Mouse (Mus musculus): ENCODE data around the gene Gm10283. TPM values are rescaled to one million over a fixed set of nuclear protein-coding genes. Genes with fewer than 3 reads are reported as not detected.
"Not testable (repeated sequence)": the region's sequence is repeated elsewhere in the genome, so short reads cannot be mapped to it uniquely, and the experiment has no call there.

Gm10283 gene
- not detected in 2 replicates for polyA plus RNA-seq (2014; fragmentation: Nextera tagmentation; extraction: Ambion mirVana)

- Histone ChIP-seq H3K4me2 (ENCODE audit: low read depth) (no peak within 1 kb of the TSS), H3K27me3 (ENCODE audit: control insufficient read depth, insufficient read depth, low read length) (no peaks in the 10 kb centered on the region), H3K4me1 (ENCODE audit: control insufficient read depth, insufficient read depth, low read length) (0 out of 2 replicates have a peak, but pooled peaks cover 2% of the 10 kb centered on the region), H3K36me3 (ENCODE audit: control insufficient read depth, insufficient read depth, low read length) (no peaks in the 10 kb centered on the region), H3K9ac (ENCODE audit: low read length) (no peak within 1 kb of the TSS), H3K9me3 (ENCODE audit: control insufficient read depth, low read length) (no peaks in the 10 kb centered on the region), H3K4me3 (ENCODE audit: low read depth, low read length) (no peak within 1 kb of the TSS), H3K27ac (ENCODE audit: low read depth, low read length) (no peak within 1 kb of the TSS)
- WGBS: 47% methylated on average over 2 of the region's 2 CpGs
- DNase-seq (ENCODE audit: low spot score): no peak
- ATAC-seq (ENCODE audit: insufficient read depth, low FRiP score, low TSS enrichment): no peak
Observed at GRCm38 (mm10) chr8:60503098-60503497, at the start of gene Gm10283. Gene Gm10283 (minus strand): TSS chr8:60503198.

GRCm38 (mm10) chr8:60534945-60535344, 31.9 kb upstream of the Gm10283 start:
- no peak overlapping the region for H3K9ac ChIP-seq (ENCODE audit: low read length)
- H3K27ac ChIP-seq (ENCODE audit: low read depth, low read length): no peak overlapping the region
- no peak for ATAC-seq (ENCODE audit: insufficient read depth, low FRiP score, low TSS enrichment)
- no peaks in the 10 kb centered on the region for H3K9me3 ChIP-seq (ENCODE audit: control insufficient read depth, low read length)
- H3K27me3 ChIP-seq (ENCODE audit: control insufficient read depth, insufficient read depth, low read length): no peaks in the 10 kb centered on the region
- no peaks in the 10 kb centered on the region for H3K4me1 ChIP-seq (ENCODE audit: control insufficient read depth, insufficient read depth, low read length)
- 63% methylated on average over 2 of the region's 2 CpGs for WGBS
- no peak overlapping the region for H3K4me2 ChIP-seq (ENCODE audit: low read depth)
- no peak for DNase-seq (ENCODE audit: low spot score)
- no peaks in the 10 kb centered on the region for H3K36me3 ChIP-seq (ENCODE audit: control insufficient read depth, insufficient read depth, low read length)
- H3K4me3 ChIP-seq (ENCODE audit: low read depth, low read length): no peak overlapping the region

DNA sequence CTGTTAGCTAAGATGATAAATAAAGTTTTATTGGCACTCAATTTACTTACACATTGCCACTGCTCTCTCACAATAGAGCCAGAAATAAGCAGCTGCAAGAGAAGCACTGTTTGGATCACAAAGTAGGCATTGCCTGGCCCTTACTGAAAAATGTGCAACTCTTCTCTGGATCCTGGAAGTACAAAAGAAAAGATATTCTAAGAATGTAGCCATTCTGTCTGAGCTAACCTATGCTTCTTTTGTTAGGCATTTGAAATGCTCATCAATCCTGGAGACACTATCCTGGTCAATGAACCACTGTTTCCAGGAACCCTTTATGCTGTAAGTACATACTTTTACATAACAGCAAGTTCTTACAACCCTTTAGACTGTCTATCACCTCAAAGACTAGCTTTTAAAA, 15.3 kb upstream of the Gm10283 start:
- no peak overlapping the region for H3K9ac ChIP-seq (ENCODE audit: low read length)
- no peaks in the 10 kb centered on the region for H3K27me3 ChIP-seq (ENCODE audit: control insufficient read depth, insufficient read depth, low read length)
- H3K36me3 ChIP-seq (ENCODE audit: control insufficient read depth, insufficient read depth, low read length): no peaks in the 10 kb centered on the region
- H3K27ac ChIP-seq (ENCODE audit: low read depth, low read length): no peak overlapping the region
- no peak overlapping the region for H3K4me2 ChIP-seq (ENCODE audit: low read depth)
- ATAC-seq (ENCODE audit: insufficient read depth, low FRiP score, low TSS enrichment): no peak
- no peak for DNase-seq (ENCODE audit: low spot score)
- H3K4me3 ChIP-seq (ENCODE audit: low read depth, low read length): no peak overlapping the region
- H3K4me1 ChIP-seq (ENCODE audit: control insufficient read depth, insufficient read depth, low read length): no peaks in the 10 kb centered on the region
- H3K9me3 ChIP-seq (ENCODE audit: control insufficient read depth, low read length): no peaks in the 10 kb centered on the region

DNA sequence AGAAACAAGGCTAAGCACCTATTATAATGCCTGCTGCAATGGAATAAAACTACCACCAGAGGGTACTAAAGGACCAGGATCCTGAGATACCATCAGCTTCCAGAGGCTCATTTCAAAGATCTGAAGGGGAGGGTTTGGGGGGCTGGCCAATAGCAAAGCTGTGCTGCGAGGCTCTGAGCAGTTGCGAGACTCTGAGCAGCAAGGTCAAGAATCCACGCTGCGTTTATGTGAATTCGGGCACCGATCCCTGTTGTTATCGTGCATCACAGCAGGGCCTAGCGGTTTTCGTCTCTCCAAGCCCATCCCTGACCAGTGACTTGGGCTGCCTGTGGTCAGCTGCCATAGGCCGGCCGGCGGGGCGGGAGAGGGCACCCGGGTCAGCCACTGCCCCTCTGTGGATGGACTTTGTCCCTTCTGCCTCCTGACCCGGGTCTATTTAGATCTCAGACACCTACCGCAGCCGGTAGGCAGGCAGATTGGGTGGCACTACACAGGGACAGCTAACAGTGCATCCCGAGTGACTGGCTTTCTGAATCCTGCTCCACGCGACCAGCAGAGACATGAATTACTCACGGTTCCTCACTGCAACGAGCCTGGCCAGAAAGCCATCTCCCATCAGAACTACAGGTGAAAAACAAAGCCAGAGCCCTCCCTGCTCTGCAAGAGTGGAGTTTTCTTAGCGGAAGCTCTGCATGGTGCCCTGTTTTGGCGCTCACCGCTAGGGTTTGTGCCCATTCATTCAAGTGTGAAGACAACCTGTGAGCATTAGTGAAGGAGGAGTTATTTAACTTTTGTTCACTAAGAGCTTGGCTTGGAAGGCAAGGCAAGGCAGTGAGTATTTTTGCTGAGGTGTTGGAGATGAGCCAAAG, 2.9 kb upstream of the Gm10283 start, which contains the start of gene Aadat:
Aadat (plus strand) TSS at position 280 of the 869 bp plus-strand sequence.
- Histone ChIP-seq H3K4me1 (ENCODE audit: control insufficient read depth, insufficient read depth, low read length) (0 out of 2 replicates have a peak, but pooled peaks cover 2% of the 10 kb centered on the region), H3K9ac (ENCODE audit: low read length) (peak within 1 kb of the TSS; percentile 73), H3K27ac (ENCODE audit: low read depth, low read length) (no peak within 1 kb of the TSS), H3K27me3 (ENCODE audit: control insufficient read depth, insufficient read depth, low read length) (no peaks in the 10 kb centered on the region), H3K36me3 (ENCODE audit: control insufficient read depth, insufficient read depth, low read length) (no peaks in the 10 kb centered on the region), H3K9me3 (ENCODE audit: control insufficient read depth, low read length) (no peaks in the 10 kb centered on the region), H3K4me3 (ENCODE audit: low read depth, low read length) (peak within 1 kb of the TSS; percentile 51), H3K4me2 (ENCODE audit: low read depth) (peak within 1 kb of the TSS; percentile 84)
- 2% methylated on average over 25 of the region's 25 CpGs for WGBS
- ATAC-seq (ENCODE audit: insufficient read depth, low FRiP score, low TSS enrichment) (peak; percentile 96), DNase-seq (ENCODE audit: low spot score) (peak; percentile 76)

- not testable (repeated sequence) for H3K9ac ChIP-seq (ENCODE audit: low read length); DNase-seq (ENCODE audit: low spot score); H3K4me2 ChIP-seq (ENCODE audit: low read depth); H3K4me1 ChIP-seq (ENCODE audit: control insufficient read depth, insufficient read depth, low read length); H3K36me3 ChIP-seq (ENCODE audit: control insufficient read depth, insufficient read depth, low read length); H3K9me3 ChIP-seq (ENCODE audit: control insufficient read depth, low read length); H3K4me3 ChIP-seq (ENCODE audit: low read depth, low read length); H3K27me3 ChIP-seq (ENCODE audit: control insufficient read depth, insufficient read depth, low read length); H3K27ac ChIP-seq (ENCODE audit: low read depth, low read length); ATAC-seq (ENCODE audit: insufficient read depth, low FRiP score, low TSS enrichment)
- WGBS: 82% methylated on average over 2 of the region's 2 CpGs
Observed at GRCm38 (mm10) chr8:60495046-60495445, 8.0 kb downstream of the Gm10283 start.

- no peak for ATAC-seq (ENCODE audit: insufficient read depth, low FRiP score, low TSS enrichment)
- 93% methylated on average over 11 of the region's 11 CpGs for WGBS
- H3K9me3 ChIP-seq (ENCODE audit: control insufficient read depth, low read length): no peaks in the 10 kb centered on the region
Observed at GRCm38 (mm10) chr8:60494606-60495005, 8.4 kb downstream of the Gm10283 start.

GRCm38 (mm10) chr8:60492471-60492870, 10.5 kb downstream of the Gm10283 start:
- Histone ChIP-seq H3K9me3 (ENCODE audit: control insufficient read depth, low read length) (no peaks in the 10 kb centered on the region), H3K4me2 (ENCODE audit: low read depth) (no peak overlapping the region), H3K27ac (ENCODE audit: low read depth, low read length) (no peak overlapping the region), H3K36me3 (ENCODE audit: control insufficient read depth, insufficient read depth, low read length) (no peaks in the 10 kb centered on the region), H3K4me1 (ENCODE audit: control insufficient read depth, insufficient read depth, low read length) (no peaks in the 10 kb centered on the region), H3K27me3 (ENCODE audit: control insufficient read depth, insufficient read depth, low read length) (no peaks in the 10 kb centered on the region), H3K9ac (ENCODE audit: low read length) (no peak overlapping the region), H3K4me3 (ENCODE audit: low read depth, low read length) (no peak overlapping the region)
- DNase-seq (ENCODE audit: low spot score): no peak
- WGBS: 83% methylated on average over 3 of the region's 3 CpGs
- no peak for ATAC-seq (ENCODE audit: insufficient read depth, low FRiP score, low TSS enrichment)

More at GRCm38 (mm10) chr8:60494606-60495005, 8.4 kb downstream of the Gm10283 start:
- no peak overlapping the region for H3K9ac ChIP-seq (ENCODE audit: low read length)
- no peak for DNase-seq (ENCODE audit: low spot score)
- no peak overlapping the region for H3K27ac ChIP-seq (ENCODE audit: low read depth, low read length)
- no peaks in the 10 kb centered on the region for H3K27me3 ChIP-seq (ENCODE audit: control insufficient read depth, insufficient read depth, low read length)
- H3K4me1 ChIP-seq (ENCODE audit: control insufficient read depth, insufficient read depth, low read length): no peaks in the 10 kb centered on the region
- H3K4me3 ChIP-seq (ENCODE audit: low read depth, low read length): no peak overlapping the region
- H3K36me3 ChIP-seq (ENCODE audit: control insufficient read depth, insufficient read depth, low read length): no peaks in the 10 kb centered on the region
- no peak overlapping the region for H3K4me2 ChIP-seq (ENCODE audit: low read depth)

- no peak overlapping the region for H3K4me2 ChIP-seq (ENCODE audit: low read depth)
- no peak overlapping the region for H3K27ac ChIP-seq (ENCODE audit: low read depth, low read length)
- no peak overlapping the region for H3K9ac ChIP-seq (ENCODE audit: low read length)
- H3K27me3 ChIP-seq (ENCODE audit: control insufficient read depth, insufficient read depth, low read length): no peaks in the 10 kb centered on the region
- 97% methylated on average over 2 of the region's 2 CpGs for WGBS
- no peaks in the 10 kb centered on the region for H3K9me3 ChIP-seq (ENCODE audit: control insufficient read depth, low read length)
- H3K36me3 ChIP-seq (ENCODE audit: control insufficient read depth, insufficient read depth, low read length): no peaks in the 10 kb centered on the region
- no peak for DNase-seq (ENCODE audit: low spot score)
- no peaks in the 10 kb centered on the region for H3K4me1 ChIP-seq (ENCODE audit: control insufficient read depth, insufficient read depth, low read length)
- no peak for ATAC-seq (ENCODE audit: insufficient read depth, low FRiP score, low TSS enrichment)
- H3K4me3 ChIP-seq (ENCODE audit: low read depth, low read length): no peak overlapping the region
Observed at GRCm38 (mm10) chr8:60491871-60492270, 11.1 kb downstream of the Gm10283 start.

DNA sequence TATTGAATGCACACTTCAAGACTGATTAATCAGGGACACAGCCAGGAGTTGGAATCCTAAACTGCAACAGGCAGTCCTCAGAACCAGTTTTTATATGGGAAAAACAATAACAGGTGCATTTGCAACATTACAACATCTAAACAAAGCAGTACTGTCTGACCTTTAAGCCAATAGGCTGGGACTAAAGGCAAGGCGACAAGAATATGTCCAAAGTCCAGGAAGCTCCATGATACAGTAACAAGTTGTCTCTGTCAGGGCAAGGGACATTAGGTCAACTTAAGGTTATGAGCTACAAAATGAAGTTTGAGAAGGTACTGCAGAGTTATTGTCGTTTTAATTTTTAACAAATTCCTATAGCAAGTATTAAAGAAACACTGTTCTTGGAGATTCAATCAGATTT, 12.9 kb downstream of the Gm10283 start:
- Histone ChIP-seq H3K4me2 (ENCODE audit: low read depth) (no peak overlapping the region), H3K27me3 (ENCODE audit: control insufficient read depth, insufficient read depth, low read length) (no peaks in the 10 kb centered on the region), H3K36me3 (ENCODE audit: control insufficient read depth, insufficient read depth, low read length) (no peaks in the 10 kb centered on the region), H3K4me1 (ENCODE audit: control insufficient read depth, insufficient read depth, low read length) (no peaks in the 10 kb centered on the region), H3K9ac (ENCODE audit: low read length) (no peak overlapping the region), H3K27ac (ENCODE audit: low read depth, low read length) (no peak overlapping the region), H3K9me3 (ENCODE audit: control insufficient read depth, low read length) (no peaks in the 10 kb centered on the region), H3K4me3 (ENCODE audit: low read depth, low read length) (no peak overlapping the region)
- ATAC-seq (ENCODE audit: insufficient read depth, low FRiP score, low TSS enrichment) (no peak), DNase-seq (ENCODE audit: low spot score) (no peak)
- 73% methylated on average over 2 of the region's 2 CpGs for WGBS

Data from neural tube, embryonic 11.5 days (tissue).